25 mouse cellular contexts compared by ENCODE assay signal in the genomic region with DNA sequence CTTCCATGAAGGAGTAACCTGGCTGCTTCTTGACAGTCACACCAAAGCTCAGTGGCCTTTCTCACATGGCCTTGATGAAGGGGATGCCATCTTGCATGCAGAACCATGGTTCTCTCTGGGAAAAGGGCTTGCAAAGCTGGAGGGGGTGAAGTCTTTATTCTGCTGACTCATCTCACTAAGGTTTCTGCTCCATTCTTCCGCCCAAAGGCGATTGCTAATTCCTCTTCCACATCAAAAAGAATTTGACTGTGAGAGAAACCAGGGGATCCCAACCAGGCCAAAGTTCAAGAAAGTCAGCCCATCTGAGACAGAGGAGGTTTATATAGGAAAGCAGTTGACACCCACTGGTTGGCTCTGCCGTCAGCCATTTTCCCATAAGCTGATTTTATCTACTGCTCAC. TPM values are rescaled to one million over a fixed set of nuclear protein-coding genes. Genes with fewer than 3 reads are reported as not detected.
DNase-seq lines count a peak whose midpoint lies in the region; ATAC-seq and TF ChIP-seq lines count a peak whose summit lies in the region.
"Had no signal": no experiment of that assay in that cellular context is flagged by ENCODE, and none has a peak within 500 bp of the region (broad histone marks: within the 10 kb centered on the region; RNA-seq: fewer than 3 reads in every experiment).

No protein-coding gene starts in this region.

- no peak for TF ChIP-seq CTCF in kidney, adult 2 months (conservative IDR thresholded peaks at IDR 0.05; ENCODE audit: insufficient read depth, insufficient read length, low read depth, low read length)
- TF ChIP-seq CTCF in ES-Bruce4 (IDR thresholded peaks at IDR 0.05; ENCODE audit: low read depth, low read length): no peak

- H3K9me3 ChIP-seq in heart, embryonic 13.5 days: peaks cover 5% of the 10 kb centered on the region; the same call in 1 of the 2 replicates
- no peaks in the 10 kb centered on the region for H3K9me3 ChIP-seq in heart, embryonic 11.5 days (replicated peaks; ENCODE audit: control insufficient read depth, low read length)
- 0 out of 2 replicates have a peak, but pooled peaks cover 3% of the 10 kb centered on the region for H3K9me3 ChIP-seq in ES-Bruce4 (replicated peaks; ENCODE audit: control insufficient read depth, insufficient read depth, low read length, poor library complexity, severe bottlenecking)
- H3K9me3 ChIP-seq: embryonic facial prominence, embryonic 15.5 days; forebrain, embryonic 10.5 days; hindbrain, embryonic 12.5 days had no signal

- no peaks in the 10 kb centered on the region for H3K36me3 ChIP-seq in heart, embryonic 13.5 days
- H3K36me3 ChIP-seq in heart, embryonic 11.5 days (ENCODE audit: control insufficient read depth, insufficient read depth, low read length): no peaks in the 10 kb centered on the region
- H3K36me3 ChIP-seq in kidney, adult 2 months (ENCODE audit: control insufficient read depth, insufficient read depth, low read length): no peaks in the 10 kb centered on the region
- H3K36me3 ChIP-seq in ES-Bruce4 (ENCODE audit: control insufficient read depth, insufficient read depth, low read length, poor library complexity, severe bottlenecking): no peaks in the 10 kb centered on the region
- H3K36me3 ChIP-seq: embryonic facial prominence, embryonic 15.5 days; forebrain, embryonic 10.5 days; heart, embryonic 12.5 days; hindbrain, embryonic 12.5 days had no signal

- peaks cover 20% of the 10 kb centered on the region for H3K4me1 ChIP-seq in heart, embryonic 13.5 days
- H3K4me1 ChIP-seq in heart, embryonic 11.5 days (ENCODE audit: control insufficient read depth, insufficient read depth, low read length): peaks cover 12% of the 10 kb centered on the region
- no peaks in the 10 kb centered on the region; the same call in 1 of the 2 replicates for H3K4me1 ChIP-seq in kidney, adult 2 months (ENCODE audit: control insufficient read depth, insufficient read depth, low read length)
- peaks cover 7% of the 10 kb centered on the region for H3K4me1 ChIP-seq in ES-Bruce4 (ENCODE audit: control insufficient read depth, insufficient read depth, low read length)
- H3K4me1 ChIP-seq: embryonic facial prominence, embryonic 15.5 days; forebrain, embryonic 10.5 days; hindbrain, embryonic 12.5 days had no signal

- no peak for TF ChIP-seq POLR2A in kidney, adult 2 months (IDR thresholded peaks at IDR 0.05; ENCODE audit: low read depth, low read length)
- TF ChIP-seq POLR2A in ES-Bruce4 (IDR thresholded peaks at IDR 0.05; ENCODE audit: insufficient read depth, low read length): no peak

- no peak overlapping the region for H3K4me3 ChIP-seq in heart, embryonic 13.5 days
- no peak overlapping the region for H3K4me3 ChIP-seq in heart, embryonic 11.5 days (ENCODE audit: low read depth, low read length)
- no peak overlapping the region for H3K4me3 ChIP-seq in kidney, adult 2 months (ENCODE audit: insufficient read depth, low read depth, low read length)
- H3K4me3 ChIP-seq in ES-Bruce4 (ENCODE audit: low read depth, low read length): no peak overlapping the region
- H3K4me3 ChIP-seq: embryonic facial prominence, embryonic 15.5 days; erythroblast, embryonic 14.5 days; forebrain, embryonic 10.5 days; heart, embryonic 12.5 days; hindbrain, embryonic 12.5 days had no signal

- H3K9ac ChIP-seq in heart, embryonic 13.5 days: no peak overlapping the region
- no peak overlapping the region for H3K9ac ChIP-seq in heart, embryonic 11.5 days (ENCODE audit: low read depth, low read length)
- H3K9ac ChIP-seq in ES-Bruce4 (ENCODE audit: low read depth, poor library complexity, severe bottlenecking): no peak overlapping the region
- H3K9ac ChIP-seq: embryonic facial prominence, embryonic 15.5 days; heart, embryonic 12.5 days; hindbrain, embryonic 12.5 days had no signal

- ATAC-seq in heart, embryonic 13.5 days (ENCODE audit: extremely low read depth, insufficient number of reproducible peaks, low FRiP score, low TSS enrichment): no peak
- ATAC-seq in heart, embryonic 11.5 days (replicated peaks; ENCODE audit: insufficient number of reproducible peaks, low FRiP score, low TSS enrichment): no peak
- ATAC-seq: CD4-positive, CD25-positive, alpha-beta regulatory T cell, adult 4 months; forebrain, embryonic 14.5 days; hindbrain, embryonic 16.5 days; inflammation-experienced regulatory T-cells, adult 6 months; intestine, postnatal 0 days had no signal

- 34% methylated on average over 3 of the region's 3 CpGs for WGBS in heart, embryonic 13.5 days
- WGBS in heart, embryonic 11.5 days (ENCODE audit: insufficient replicate concordance): 47% methylated on average over 3 of the region's 3 CpGs
- 77% methylated on average over 3 of the region's 3 CpGs for WGBS in kidney, adult 2 months

- 0 out of 2 replicates have a peak overlapping the region, but pooled peaks have one; percentile 70 for H3K27ac ChIP-seq in heart, embryonic 13.5 days (replicated peaks)
- no peak overlapping the region for H3K27ac ChIP-seq in heart, embryonic 11.5 days (ENCODE audit: low read depth, low read length)
- H3K27ac ChIP-seq in kidney, adult 2 months (ENCODE audit: insufficient read depth, low read depth, low read length): peak overlapping the region; percentile 2; the same call in 1 of the 2 replicates
- H3K27ac ChIP-seq in ES-Bruce4 (ENCODE audit: insufficient read depth, low read length): peak overlapping the region; percentile 51
- H3K27ac ChIP-seq: embryonic facial prominence, embryonic 15.5 days; forebrain, embryonic 10.5 days; hindbrain, embryonic 12.5 days had no signal

- DNase-seq in kidney, adult 2 months: no peak
- DNase-seq in kidney, postnatal 4 days: no peak
- DNase-seq in ZHBTc4 (ENCODE audit: low read depth, low spot score): peak; percentile 31
- no peak for DNase-seq in frontal cortex, postnatal 36 days (ENCODE audit: low spot score in 2 of 2)
- DNase-seq: adrenal gland, postnatal 10 days; B cell, adult 2 months; cerebellum, adult 11 months; cerebellum, adult 8-10 months; cerebellum, postnatal 14 days; embryo, embryonic 11 days; heart, adult 18-20 months; heart, postnatal 4 days had no signal

- no peak overlapping the region for H3K4me2 ChIP-seq in heart, embryonic 13.5 days
- no peak overlapping the region for H3K4me2 ChIP-seq in heart, embryonic 11.5 days
- H3K4me2 ChIP-seq: embryonic facial prominence, embryonic 15.5 days; heart, embryonic 12.5 days; hindbrain, embryonic 12.5 days had no signal

- no peaks in the 10 kb centered on the region for H3K27me3 ChIP-seq in heart, embryonic 13.5 days (replicated peaks)
- no peaks in the 10 kb centered on the region for H3K27me3 ChIP-seq in heart, embryonic 11.5 days (ENCODE audit: control insufficient read depth, insufficient read depth, low read length)
- H3K27me3 ChIP-seq in kidney, adult 2 months (replicated peaks; ENCODE audit: control insufficient read depth, insufficient read depth, low read length): no peaks in the 10 kb centered on the region
- H3K27me3 ChIP-seq in ES-Bruce4 (ENCODE audit: control insufficient read depth, insufficient read depth, low read length, poor library complexity, severe bottlenecking): no peaks in the 10 kb centered on the region
- H3K27me3 ChIP-seq: embryonic facial prominence, embryonic 15.5 days; heart, embryonic 12.5 days; hindbrain, embryonic 12.5 days had no signal

- no peak for TF ChIP-seq EP300 in ES-Bruce4 (IDR thresholded peaks at IDR 0.05; ENCODE audit: insufficient read depth, low read depth, low read length)

RNA-seq across cellular contexts. Expression of gene Hsph1, which starts 46.2 kb away (rescaled TPM):
- polyA plus RNA-seq in heart, embryonic 13.5 days (2015; fragmentation: Nextera tagmentation; extraction: Ambion mirVana): 30.1 and 30.7 TPM in 2 replicates
- 55.2 and 57.4 TPM in 2 replicates for polyA plus RNA-seq in heart, embryonic 11.5 days (2014; fragmentation: Nextera tagmentation; extraction: Ambion mirVana)
- polyA plus RNA-seq in kidney, adult 2 months (2012; rRNA removed): 21.7 and 24.0 TPM in 2 replicates
- polyA plus RNA-seq in ES-Bruce4 (2011; ENCODE audit: insufficient read depth, insufficient read length, low read depth, missing spikeins): 154 and 163 TPM in 2 replicates
